Mouse (Mus musculus) retina, postnatal 1 day (tissue): ENCODE measurements around the gene Tnxb.
"Not testable (repeated sequence)": the region's sequence is repeated elsewhere in the genome, so short reads cannot be mapped to it uniquely, and the experiment has no call there.

Experiments used
- DNase-seq: peaks from one replicate; pipeline ENCODE4 v3.0.0-alpha.2; 2012

Tnxb gene

GRCm38 (mm10) chr17:34685120-34686110 lies 15.1 kb downstream of the Tnxb start:
- DNase-seq: no peak

GRCm38 (mm10) chr17:34688889-34689288 lies 18.6 kb downstream of the Tnxb start:
- DNase-seq: no peak

GRCm38 (mm10) chr17:34690458-34690857 lies 20.1 kb downstream of the Tnxb start:
- no peak for DNase-seq

GRCm38 (mm10) chr17:34692906-34693305 lies 22.6 kb downstream of the Tnxb start:
- no peak for DNase-seq

GRCm38 (mm10) chr17:34699575-34700408 lies 29.5 kb downstream of the Tnxb start:
- no peak for DNase-seq

- DNase-seq: no peak
Observed at GRCm38 (mm10) chr17:34700671-34701071, 30.3 kb downstream of the Tnxb start.

- DNase-seq: not testable (repeated sequence)
Observed at GRCm38 (mm10) chr17:34706476-34706875, 36.1 kb downstream of the Tnxb start.

- peak; percentile 62 for DNase-seq
Observed at GRCm38 (mm10) chr17:34712951-34713350, 42.6 kb downstream of the Tnxb start.

- DNase-seq: not testable (repeated sequence)
Observed at GRCm38 (mm10) chr17:34714181-34714907, 44.0 kb downstream of the Tnxb start.

- not testable (repeated sequence) for DNase-seq
Observed at GRCm38 (mm10) chr17:34714908-34715445, 44.6 kb downstream of the Tnxb start.

- not testable (repeated sequence) for DNase-seq
Observed at GRCm38 (mm10) chr17:34715451-34715850, 45.1 kb downstream of the Tnxb start.

GRCm38 (mm10) chr17:34716247-34716646 lies 45.9 kb downstream of the Tnxb start:
- DNase-seq: no peak

GRCm38 (mm10) chr17:34717401-34717800 lies 47.1 kb downstream of the Tnxb start:
- no peak for DNase-seq

- DNase-seq: not testable (repeated sequence)
Observed at GRCm38 (mm10) chr17:34719886-34720285, 49.6 kb downstream of the Tnxb start.

GRCm38 (mm10) chr17:34722238-34722637 lies 51.9 kb downstream of the Tnxb start:
- DNase-seq: not testable (repeated sequence)

GRCm38 (mm10) chr17:34723066-34723465 lies 52.7 kb downstream of the Tnxb start:
- DNase-seq: no peak

GRCm38 (mm10) chr17:34727887-34728286 lies 57.6 kb downstream of the Tnxb start:
- no peak for DNase-seq

- not testable (repeated sequence) for DNase-seq
Observed at GRCm38 (mm10) chr17:34729155-34729554, 58.8 kb downstream of the Tnxb start.

- not testable (repeated sequence) for DNase-seq
Observed at GRCm38 (mm10) chr17:34729779-34730553, 59.6 kb downstream of the Tnxb start.

- not testable (repeated sequence) for DNase-seq
Observed at GRCm38 (mm10) chr17:34737466-34737865, 67.1 kb downstream of the Tnxb start.

- DNase-seq: not testable (repeated sequence)
Observed at GRCm38 (mm10) chr17:34739708-34740107, 69.4 kb downstream of the Tnxb start.

GRCm38 (mm10) chr17:34740280-34740679 lies 69.9 kb downstream of the Tnxb start:
- DNase-seq: no peak
